ENCODE assay signal across 14 mouse cellular contexts in genomic region chrX:142501094-142501493, GRCm38 (mm10).
"Had no signal": no experiment of that assay in that cellular context is flagged by ENCODE, and none has a peak within 500 bp of the region (broad histone marks: within the 10 kb centered on the region; RNA-seq: fewer than 3 reads in every experiment).

No protein-coding gene starts in this region.

- H3K27ac ChIP-seq: liver, embryonic 14.5 days; lung, embryonic 15.5 days; midbrain, embryonic 13.5 days; midbrain, embryonic 15.5 days; neural tube, embryonic 12.5 days; stomach, embryonic 15.5 days; stomach, postnatal 0 days had no signal

- DNase-seq: lung, adult 18-20 months; lung, postnatal 10 days; lung, postnatal 4 days; right cerebral cortex, postnatal 14 days; thymus, postnatal 14 days; thymus, postnatal 36 days had no signal

- H3K4me1 ChIP-seq: lung, embryonic 15.5 days; midbrain, embryonic 13.5 days; midbrain, embryonic 15.5 days; neural tube, embryonic 12.5 days; stomach, embryonic 15.5 days had no signal

- H3K4me3 ChIP-seq: lung, embryonic 15.5 days; megakaryocyte, embryonic 14.5 days; midbrain, embryonic 13.5 days; midbrain, embryonic 15.5 days; neural tube, embryonic 12.5 days; stomach, embryonic 15.5 days had no signal

- H3K9ac ChIP-seq: liver, embryonic 14.5 days; lung, embryonic 15.5 days; midbrain, embryonic 13.5 days; midbrain, embryonic 15.5 days; neural tube, embryonic 12.5 days; stomach, embryonic 15.5 days had no signal

- H3K36me3 ChIP-seq: lung, embryonic 15.5 days; midbrain, embryonic 13.5 days; midbrain, embryonic 15.5 days; neural tube, embryonic 12.5 days; stomach, embryonic 15.5 days had no signal

- H3K27me3 ChIP-seq: lung, embryonic 15.5 days; neural tube, embryonic 12.5 days; stomach, embryonic 15.5 days had no signal
